Mouse (Mus musculus): ENCODE results near the gene Mcf2l.

Gene Mcf2l

DNA sequence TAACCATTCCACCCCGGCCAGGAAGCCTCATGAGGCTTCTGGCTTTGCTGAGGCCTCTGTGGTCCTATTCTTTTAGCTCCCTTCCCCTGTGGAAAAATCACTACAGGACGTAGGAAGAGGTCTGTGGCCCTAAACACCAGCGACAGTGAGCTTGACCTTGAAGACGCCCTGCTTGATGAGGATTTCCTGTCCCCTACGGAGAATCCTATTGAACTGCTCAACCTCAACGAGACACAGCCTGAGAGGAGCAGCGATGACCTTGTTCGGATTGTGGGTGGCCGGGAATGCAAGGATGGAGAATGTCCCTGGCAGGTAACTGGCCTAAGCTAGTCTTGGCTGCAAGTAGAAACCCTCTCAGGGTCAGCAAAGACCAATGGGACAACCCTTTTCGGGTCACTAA, 176.9 kb downstream of the Mcf2l start:
- DNase-seq (ENCODE audit: extremely low spot score, low read depth, low spot score): no peak

DNA sequence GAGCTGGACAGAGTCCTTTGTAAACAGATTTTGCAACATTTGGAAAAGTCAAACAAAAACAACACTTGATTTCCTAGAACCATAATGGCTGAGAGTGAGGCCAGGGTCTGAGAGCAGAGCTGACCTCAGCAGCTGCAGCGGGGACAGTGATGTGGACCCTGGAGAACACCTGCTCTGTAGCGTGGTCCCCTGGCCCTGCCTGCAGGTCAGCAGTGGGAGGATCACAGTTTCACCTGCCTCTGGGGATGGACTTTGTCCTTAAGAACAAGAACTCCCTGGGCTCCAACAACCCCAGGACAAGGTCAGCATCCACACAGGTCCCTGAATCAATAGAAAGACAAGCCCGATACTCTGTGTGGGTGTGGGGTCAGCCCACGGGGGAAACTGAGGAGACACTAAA, 183.7 kb downstream of the Mcf2l start:
- DNase-seq (ENCODE audit: extremely low spot score, low read depth, low spot score): no peak

DNA sequence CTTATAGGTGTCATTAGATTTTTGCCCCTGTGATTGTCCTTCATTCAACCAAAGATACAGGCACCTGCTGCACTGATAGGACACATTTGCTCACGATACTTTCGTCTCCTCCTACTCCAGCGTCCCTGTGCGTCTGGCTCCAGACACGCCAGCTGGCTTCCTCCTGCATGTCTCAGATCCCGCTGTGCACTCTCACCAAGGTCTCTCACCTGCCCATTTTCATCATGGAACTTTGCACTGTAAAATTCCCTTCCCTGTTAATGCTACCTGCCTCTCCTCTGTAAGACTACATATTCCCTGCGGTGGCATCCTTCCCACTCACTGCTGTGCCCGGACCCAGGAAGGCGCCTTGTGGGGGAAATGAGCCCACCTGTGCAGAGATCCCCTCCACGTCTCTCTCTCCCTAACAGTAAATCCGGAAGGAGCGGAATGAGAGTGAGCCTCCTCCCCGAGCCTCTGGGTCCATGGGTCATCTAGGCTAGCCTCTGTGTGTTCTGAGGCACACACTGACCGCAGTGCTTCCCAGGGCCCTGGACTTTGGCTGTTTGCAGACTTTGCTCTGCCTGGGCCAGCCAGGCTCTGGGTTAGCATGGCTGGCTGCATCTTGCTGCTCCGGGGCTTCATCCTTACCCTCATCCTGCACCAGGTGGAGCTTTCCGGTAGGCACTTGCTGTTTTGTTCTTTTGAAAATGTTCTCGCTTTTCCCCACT, 187.0 kb downstream of the Mcf2l start, which contains the start of gene Proz:
Gene Proz (plus strand): TSS at position 474 of the 710 bp plus-strand sequence.
- DNase-seq (ENCODE audit: extremely low spot score, low read depth, low spot score): no peak

DNA sequence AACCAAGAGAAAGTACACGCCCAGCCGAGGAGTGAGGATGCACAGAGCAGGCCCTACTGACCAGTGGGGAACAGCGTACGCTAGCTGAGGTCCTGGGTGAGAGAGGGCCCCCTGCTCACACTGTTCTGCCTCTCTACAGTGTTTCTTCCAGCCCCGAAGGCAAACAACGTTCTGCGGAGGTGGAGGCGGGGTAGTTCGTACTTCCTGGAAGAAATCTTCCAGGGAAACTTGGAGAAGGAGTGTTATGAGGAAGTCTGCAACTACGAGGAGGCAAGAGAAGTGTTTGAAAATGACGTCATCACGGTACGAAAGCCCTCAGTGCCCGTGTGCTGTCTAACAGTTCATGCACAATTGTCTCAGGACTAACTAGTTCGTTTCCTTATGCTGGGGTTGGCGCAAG, 189.5 kb downstream of the Mcf2l start:
- no peak for DNase-seq (ENCODE audit: extremely low spot score, low read depth, low spot score)
